Mouse (Mus musculus): ENCODE results near the gene Scube1.

DNA sequence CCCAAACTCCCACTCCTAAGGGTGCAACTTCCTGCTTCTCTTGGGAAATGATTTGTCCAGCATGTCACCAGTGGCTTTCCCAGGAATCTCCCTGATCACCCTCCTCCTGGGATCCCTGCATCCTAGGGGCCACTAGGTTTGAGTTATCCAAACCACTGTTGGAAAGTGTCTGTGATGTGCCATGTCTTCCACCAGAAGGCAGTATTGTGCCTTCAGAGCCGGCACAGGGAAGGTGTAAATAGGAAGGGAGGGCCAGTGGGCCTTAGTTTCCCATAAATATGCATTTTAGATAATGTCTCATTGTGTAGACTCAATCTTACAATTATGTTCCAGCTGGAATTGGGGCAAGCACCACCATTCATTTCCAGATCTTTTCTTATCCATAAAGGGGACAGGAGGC lies 90.7 kb downstream of the Scube1 start:
- TF ChIP-seq CTCF (IDR thresholded peaks at IDR 0.05; ENCODE audit: low read depth, low read length) (0 out of 2 replicates have a peak, but pooled peaks have one; percentile 9), POLR2A (IDR thresholded peaks at IDR 0.05; ENCODE audit: extremely low read depth, insufficient read depth, low read length) (no peak)
